Mouse (Mus musculus): Measurements from ENCODE around the gene Klhdc10.
"Not testable (repeated sequence)": the region's sequence is repeated elsewhere in the genome, so short reads cannot be mapped to it uniquely, and the experiment has no call there.

Gene Klhdc10

GRCm38 (mm10) chr6:30401308-30402015 lies at the start of gene Klhdc10:
TSS of gene Klhdc10 (plus strand) at chr6:30401868.
- peak; percentile 99 for DNase-seq (ENCODE audit: low spot score)

GRCm38 (mm10) chr6:30352762-30353161 lies 48.9 kb upstream of the Klhdc10 start:
- DNase-seq (ENCODE audit: low spot score), result no peak

GRCm38 (mm10) chr6:30353661-30354060 lies 48.0 kb upstream of the Klhdc10 start:
- DNase-seq (ENCODE audit: low spot score), result no peak

GRCm38 (mm10) chr6:30354760-30355159 lies 46.9 kb upstream of the Klhdc10 start:
- DNase-seq (ENCODE audit: low spot score), result no peak

GRCm38 (mm10) chr6:30355701-30356100 lies 46.0 kb upstream of the Klhdc10 start:
- DNase-seq (ENCODE audit: low spot score), result peak; percentile 59

- DNase-seq (ENCODE audit: low spot score), result no peak
These were observed 45.5 kb upstream of the Klhdc10 start for GRCm38 (mm10) chr6:30356161-30356560.

GRCm38 (mm10) chr6:30356680-30357079 lies 45.0 kb upstream of the Klhdc10 start:
- no peak for DNase-seq (ENCODE audit: low spot score)

GRCm38 (mm10) chr6:30357561-30358177 lies 44.0 kb upstream of the Klhdc10 start:
- no peak for DNase-seq (ENCODE audit: low spot score)

- no peak for DNase-seq (ENCODE audit: low spot score)
These were observed 41.7 kb upstream of the Klhdc10 start for GRCm38 (mm10) chr6:30359762-30360509.

GRCm38 (mm10) chr6:30363808-30364207 lies 37.9 kb upstream of the Klhdc10 start:
- DNase-seq (ENCODE audit: low spot score), result no peak

GRCm38 (mm10) chr6:30369291-30369690 lies 32.4 kb upstream of the Klhdc10 start:
- DNase-seq (ENCODE audit: low spot score), result no peak

GRCm38 (mm10) chr6:30372627-30373369 lies 28.9 kb upstream of the Klhdc10 start:
- DNase-seq (ENCODE audit: low spot score), result no peak

GRCm38 (mm10) chr6:30374731-30375510 lies 26.7 kb upstream of the Klhdc10 start:
- peak; percentile 75 for DNase-seq (ENCODE audit: low spot score)

- DNase-seq (ENCODE audit: low spot score), result peak; percentile 51
These were observed 25.9 kb upstream of the Klhdc10 start for GRCm38 (mm10) chr6:30375791-30376190.

GRCm38 (mm10) chr6:30381116-30381515 lies 20.6 kb upstream of the Klhdc10 start:
- DNase-seq (ENCODE audit: low spot score), result no peak

- not testable (repeated sequence) for DNase-seq (ENCODE audit: low spot score)
These were observed 11.4 kb upstream of the Klhdc10 start for GRCm38 (mm10) chr6:30390271-30390670.

GRCm38 (mm10) chr6:30390714-30391697 lies 10.7 kb upstream of the Klhdc10 start, which contains the start of gene Zc3hc1:
TSS of gene Zc3hc1 (minus strand) at chr6:30391028.
- peak; percentile 45 for DNase-seq (ENCODE audit: low spot score)

GRCm38 (mm10) chr6:30391996-30392395 lies 9.7 kb upstream of the Klhdc10 start:
- DNase-seq (ENCODE audit: low spot score), result no peak

GRCm38 (mm10) chr6:30400146-30400545 lies 1.5 kb upstream of the Klhdc10 start:
- no peak for DNase-seq (ENCODE audit: low spot score)

- DNase-seq (ENCODE audit: low spot score), result no peak
These were observed 952 bp upstream of the Klhdc10 start for GRCm38 (mm10) chr6:30400716-30401115.
